Mouse (Mus musculus) kidney, postnatal 0 days (tissue): ENCODE measurements around the gene Khk. TPM values are rescaled to one million over a fixed set of nuclear protein-coding genes. Genes with fewer than 3 reads are reported as not detected.

Experiments used
- ATAC-seq: fragments of 200-750 bp; cut with Nextera tagmentation; replicated peaks from 2 replicates; pipeline ENCODE4 v1.8.0; 2017; ENCODE audit warnings: low read depth, moderate number of reproducible peaks, moderate TSS enrichment, moderate library complexity; ENCODE audit not compliant: low FRiP score
- DNase-seq: peaks from one replicate; pipeline ENCODE4 v3.0.0-alpha.2; 2016; ENCODE audit warnings: low spot score
- H3K27ac ChIP-seq: fragments of 300-500 bp; sonication (generic); 2 replicates; pipeline ENCODE4 v1.5.1; 2014; ENCODE audit warnings: mild to moderate bottlenecking
- H3K27me3 ChIP-seq: fragments of 300-500 bp; sonication (generic); 2 replicates; pipeline ENCODE4 v1.6.1; 2014; ENCODE audit warnings: low read length, mixed read lengths; ENCODE audit not compliant: insufficient read depth
- H3K36me3 ChIP-seq: fragments of 300-500 bp; sonication (generic); 2 replicates; pipeline ENCODE4 v1.6.1; 2014; ENCODE audit warnings: low read length, mixed read lengths; ENCODE audit not compliant: insufficient read depth
- H3K4me1 ChIP-seq: fragments of 300-500 bp; sonication (generic); replicated peaks from 2 replicates; pipeline ENCODE4 v1.6.1; 2014; ENCODE audit warnings: antibody characterized with exemption, low read length, mixed read lengths; ENCODE audit not compliant: insufficient read depth
- H3K4me2 ChIP-seq: fragments of 300-500 bp; sonication (generic); 2 replicates; pipeline ENCODE4 v1.6.1; 2014; ENCODE audit warnings: mild to moderate bottlenecking, low read length, moderate library complexity, mixed read lengths
- H3K4me3 ChIP-seq: fragments of 300-500 bp; sonication (generic); replicated peaks from 2 replicates; pipeline ENCODE4 v1.5.1; 2014; ENCODE audit warnings: low read depth, low read length
- H3K9ac ChIP-seq: fragments of 300-500 bp; sonication (generic); 2 replicates; pipeline ENCODE4 v1.6.1; 2014; ENCODE audit warnings: low read depth, low read length
- H3K9me3 ChIP-seq: fragments of 300-500 bp; sonication (generic); replicated peaks from 2 replicates; pipeline ENCODE4 v1.6.1; 2016; ENCODE audit warnings: low read length, inconsistent platforms, mixed read lengths
- CTCF ChIP-seq: IDR thresholded peaks from 2 replicates; pipeline ENCODE4 v1.5.1; 2016; ENCODE audit warnings: antibody characterized with exemption, low read depth, mild to moderate bottlenecking, moderate library complexity
- WGBS: fragments of 180-500 bp; shearing (Covaris S2); extraction: QIAGEN DNeasy Blood & Tissue Kit; methylation state at CpG from one replicate; pipeline ENCODE4 v1.1.7; 2014; 5-methylcytosine and 5-hydroxymethylcytosine counted together
- polyA plus RNA-seq: library from polyadenylated mRNA; unstranded; fragments of >200 nt; fragmentation: Nextera tagmentation; extraction: Ambion mirVana; gene quantifications from 2 replicates; pipeline ENCODE4 v1.2.1, GENCODE M21; 2015

Khk gene
- polyA plus RNA-seq, 1 experiment from 2014 or later: 70.6 TPM

DNA sequence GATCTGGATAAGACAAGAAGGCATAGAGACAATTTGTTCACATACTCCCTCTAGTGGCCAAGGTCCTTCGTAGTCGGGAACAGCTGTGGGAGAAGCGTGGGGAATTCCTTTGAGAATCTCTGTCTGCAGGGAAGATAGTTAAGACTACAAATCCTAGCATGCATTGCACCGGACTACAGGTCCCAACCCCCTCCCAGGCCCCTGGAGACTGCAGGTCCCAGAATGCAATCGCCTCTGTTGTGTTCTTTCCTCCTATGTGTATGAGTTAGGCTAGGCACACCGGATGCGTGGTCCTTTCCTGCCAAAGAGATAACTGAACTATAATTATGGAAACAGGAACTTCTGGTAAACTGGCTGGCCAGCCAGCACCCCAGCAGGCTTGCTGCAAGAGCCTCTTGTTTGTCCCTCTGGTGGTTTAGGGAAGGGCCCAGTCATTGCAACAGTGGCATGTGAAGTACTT lies 5.2 kb upstream of the Khk start:
- peak overlapping the region; percentile 53; the same call in 1 of the 2 replicates for H3K4me3 ChIP-seq
- no peak overlapping the region for H3K9ac ChIP-seq
- peak overlapping the region; percentile 68 for H3K4me2 ChIP-seq
- peaks cover 29% of the 10 kb centered on the region for H3K4me1 ChIP-seq
- H3K27ac ChIP-seq: peak overlapping the region; percentile 76
- no peaks in the 10 kb centered on the region for H3K27me3 ChIP-seq
- peaks cover 21% of the 10 kb centered on the region; the same call in 1 of the 2 replicates for H3K36me3 ChIP-seq
- TF ChIP-seq CTCF: peak; percentile 82
- DNase-seq (peak; percentile 99), ATAC-seq (peak; percentile 77)
- H3K9me3 ChIP-seq: no peaks in the 10 kb centered on the region
- 3% methylated on average over 7 of the region's 7 CpGs for WGBS

DNA sequence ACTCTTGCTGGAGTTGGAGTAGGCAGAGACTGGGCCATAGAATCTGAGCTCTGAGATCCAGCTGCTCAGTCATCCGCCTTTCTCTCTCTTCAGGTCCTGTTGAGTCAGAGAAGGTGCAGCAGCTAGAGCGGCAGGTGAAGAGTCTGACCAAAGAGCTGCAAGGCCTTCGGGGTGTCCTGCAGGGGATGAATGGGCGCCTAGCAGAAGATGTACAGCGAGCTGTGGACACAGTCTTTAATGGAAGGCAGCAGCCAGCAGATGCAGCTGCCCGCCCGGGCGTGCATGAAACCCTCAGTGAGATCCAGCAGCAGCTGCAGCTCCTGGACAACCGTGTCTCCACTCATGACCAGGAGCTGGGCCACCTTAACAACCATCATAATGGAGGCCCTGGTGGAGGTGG lies 4.4 kb upstream of the Khk start:
- ATAC-seq: no peak
- TF ChIP-seq CTCF: no peak
- Histone ChIP-seq H3K27ac (peak overlapping the region; percentile 50), H3K36me3 (peaks cover 21% of the 10 kb centered on the region; the same call in 1 of the 2 replicates), H3K27me3 (no peaks in the 10 kb centered on the region), H3K4me3 (no peak overlapping the region), H3K9me3 (no peaks in the 10 kb centered on the region), H3K4me2 (no peak overlapping the region), H3K9ac (no peak overlapping the region), H3K4me1 (peaks cover 27% of the 10 kb centered on the region)
- 91% methylated on average over 9 of the region's 9 CpGs for WGBS
- DNase-seq: no peak

DNA sequence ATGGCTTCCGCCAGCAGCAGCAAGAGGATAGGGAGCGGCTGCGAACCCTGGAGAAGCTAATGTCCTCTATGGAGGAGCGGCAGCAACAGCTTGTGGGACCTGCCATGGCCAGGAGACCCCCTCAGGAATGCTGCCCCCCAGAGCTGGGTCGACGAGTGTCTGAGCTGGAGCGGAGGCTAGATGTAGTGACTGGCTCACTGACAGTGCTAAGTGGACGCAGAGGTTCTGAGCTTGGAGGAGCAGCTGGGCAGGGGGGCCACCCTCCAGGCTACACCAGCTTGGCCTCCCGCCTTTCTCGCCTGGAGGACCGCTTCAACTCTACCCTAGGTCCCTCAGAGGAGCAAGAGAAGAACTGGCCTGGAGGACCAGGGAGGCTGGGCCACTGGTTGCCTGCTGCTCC lies 3.9 kb upstream of the Khk start:
- no peak overlapping the region for H3K4me3 ChIP-seq
- no peaks in the 10 kb centered on the region for H3K27me3 ChIP-seq
- H3K4me1 ChIP-seq: peaks cover 27% of the 10 kb centered on the region
- peak overlapping the region; percentile 50; the same call in 1 of the 2 replicates for H3K27ac ChIP-seq
- ATAC-seq (no peak), DNase-seq (no peak)
- 88% methylated on average over 11 of the region's 11 CpGs for WGBS
- H3K36me3 ChIP-seq: peaks cover 21% of the 10 kb centered on the region; the same call in 1 of the 2 replicates
- no peak for TF ChIP-seq CTCF
- no peaks in the 10 kb centered on the region for H3K9me3 ChIP-seq
- no peak overlapping the region for H3K9ac ChIP-seq
- H3K4me2 ChIP-seq: no peak overlapping the region

DNA sequence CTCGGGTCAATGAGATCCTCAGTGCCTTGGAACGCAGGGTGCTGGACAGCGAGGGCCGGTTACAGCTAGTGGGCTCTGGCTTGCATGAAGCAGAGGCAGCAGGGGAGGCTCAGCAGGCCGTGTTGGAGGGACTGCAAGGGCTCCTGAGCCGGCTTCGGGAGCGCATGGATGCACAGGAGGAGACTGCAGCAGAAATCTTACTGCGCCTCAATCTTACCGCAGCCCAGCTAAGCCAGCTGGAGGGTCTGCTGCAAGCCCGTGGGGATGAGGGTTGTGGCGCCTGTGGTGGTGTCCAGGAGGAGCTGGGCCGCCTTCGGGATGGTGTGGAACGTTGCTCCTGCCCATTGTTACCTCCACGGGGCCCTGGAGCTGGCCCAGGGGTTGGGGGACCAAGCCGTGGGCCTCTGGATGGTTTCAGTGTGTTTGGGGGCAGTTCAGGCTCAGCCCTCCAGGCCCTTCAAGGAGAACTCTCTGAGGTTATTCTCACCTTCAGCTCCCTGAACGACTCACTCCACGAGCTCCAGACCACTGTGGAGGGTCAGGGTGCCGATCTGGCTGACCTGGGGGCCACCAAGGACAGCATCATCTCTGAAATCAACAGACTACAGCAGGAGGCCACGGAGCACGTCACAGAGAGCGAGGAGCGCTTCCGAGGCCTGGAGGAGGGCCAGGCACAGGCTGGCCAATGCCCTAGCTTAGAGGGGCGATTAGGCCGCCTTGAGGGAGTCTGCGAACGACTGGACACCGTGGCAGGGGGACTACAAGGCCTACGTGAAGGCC lies 3.1 kb upstream of the Khk start:
- Histone ChIP-seq H3K9me3 (no peaks in the 10 kb centered on the region), H3K36me3 (peaks cover 21% of the 10 kb centered on the region; the same call in 1 of the 2 replicates), H3K4me3 (no peak overlapping the region), H3K9ac (no peak overlapping the region), H3K4me1 (peaks cover 23% of the 10 kb centered on the region), H3K4me2 (no peak overlapping the region), H3K27me3 (no peaks in the 10 kb centered on the region), H3K27ac (peak overlapping the region; percentile 20; the same call in 1 of the 2 replicates)
- no peak for DNase-seq
- no peak for ATAC-seq
- 79% methylated on average over 31 of the region's 31 CpGs for WGBS
- TF ChIP-seq CTCF: no peak

DNA sequence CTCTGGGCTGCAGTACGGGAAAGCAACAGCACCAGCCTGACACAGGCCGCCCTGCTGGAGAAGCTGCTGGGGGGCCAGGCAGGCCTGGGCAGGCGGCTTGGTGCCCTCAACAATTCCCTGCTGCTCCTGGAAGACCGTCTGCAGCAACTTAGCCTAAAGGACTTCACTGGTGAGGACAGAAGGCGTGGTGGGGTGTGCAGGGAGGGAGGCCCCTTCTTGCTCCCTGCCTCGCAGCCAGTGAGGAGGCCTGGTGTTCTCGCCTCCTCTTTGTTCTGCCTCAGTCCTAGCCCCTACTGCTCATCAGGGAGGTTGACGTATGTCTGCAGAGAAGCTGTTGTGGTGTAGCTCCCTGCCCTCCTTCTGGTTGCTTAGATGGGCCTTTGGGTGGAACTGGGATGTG lies 2.5 kb upstream of the Khk start:
- 84% methylated on average over 8 of the region's 8 CpGs for WGBS
- H3K27me3 ChIP-seq: no peaks in the 10 kb centered on the region
- peaks cover 23% of the 10 kb centered on the region for H3K4me1 ChIP-seq
- no peak overlapping the region for H3K9ac ChIP-seq
- peak overlapping the region; percentile 20; the same call in 1 of the 2 replicates for H3K27ac ChIP-seq
- H3K4me3 ChIP-seq: no peak overlapping the region
- peaks cover 21% of the 10 kb centered on the region; the same call in 1 of the 2 replicates for H3K36me3 ChIP-seq
- ATAC-seq (no peak), DNase-seq (no peak)
- TF ChIP-seq CTCF: no peak
- no peaks in the 10 kb centered on the region for H3K9me3 ChIP-seq
- H3K4me2 ChIP-seq: no peak overlapping the region

DNA sequence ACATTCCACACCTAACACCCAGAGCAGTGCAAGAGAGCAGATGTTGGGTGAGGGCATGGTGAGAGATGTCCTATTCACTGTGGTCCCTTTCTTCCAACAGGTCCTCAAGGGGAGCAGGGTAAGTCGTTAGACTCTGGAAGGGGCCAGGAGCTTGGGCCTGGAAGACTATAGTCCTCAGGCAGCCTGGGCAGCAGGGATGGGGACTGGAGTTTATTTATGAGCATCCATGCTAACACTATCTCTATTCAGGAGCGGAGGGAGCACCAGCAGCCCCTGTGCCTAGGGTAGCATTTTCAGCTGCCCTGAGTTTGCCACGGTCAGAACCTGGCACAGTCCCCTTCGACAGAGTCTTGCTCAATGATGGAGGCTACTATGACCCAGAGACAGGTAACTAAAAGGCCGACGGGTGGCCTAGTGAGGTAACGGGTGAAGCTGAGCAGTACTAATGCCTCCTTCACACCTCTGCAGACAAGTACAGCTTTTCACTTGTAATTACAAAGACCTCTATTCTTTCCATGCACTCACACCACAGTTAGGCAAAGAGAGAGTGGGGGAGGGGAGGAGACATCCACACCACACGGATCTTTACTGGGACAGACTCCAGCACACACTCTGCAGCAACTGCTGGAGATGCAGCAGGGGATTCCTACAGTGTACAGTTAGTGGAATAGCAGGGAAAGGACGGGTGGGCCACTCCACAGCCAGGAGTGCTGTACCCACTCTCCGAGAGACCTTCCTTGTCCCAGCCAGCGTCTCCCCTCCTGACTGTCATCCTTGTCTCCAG lies 1.2 kb upstream of the Khk start:
- 71% methylated on average over 11 of the region's 11 CpGs for WGBS
- Histone ChIP-seq H3K4me3 (no peak overlapping the region), H3K27ac (no peak overlapping the region), H3K36me3 (peaks cover 21% of the 10 kb centered on the region; the same call in 1 of the 2 replicates), H3K4me2 (no peak overlapping the region), H3K9ac (no peak overlapping the region), H3K4me1 (peaks cover 23% of the 10 kb centered on the region), H3K9me3 (no peaks in the 10 kb centered on the region), H3K27me3 (no peaks in the 10 kb centered on the region)
- DNase-seq (no peak), ATAC-seq (no peak)
- TF ChIP-seq CTCF: no peak
